Mouse (Mus musculus): ENCODE measurements around the gene Bfsp1.

DNA sequence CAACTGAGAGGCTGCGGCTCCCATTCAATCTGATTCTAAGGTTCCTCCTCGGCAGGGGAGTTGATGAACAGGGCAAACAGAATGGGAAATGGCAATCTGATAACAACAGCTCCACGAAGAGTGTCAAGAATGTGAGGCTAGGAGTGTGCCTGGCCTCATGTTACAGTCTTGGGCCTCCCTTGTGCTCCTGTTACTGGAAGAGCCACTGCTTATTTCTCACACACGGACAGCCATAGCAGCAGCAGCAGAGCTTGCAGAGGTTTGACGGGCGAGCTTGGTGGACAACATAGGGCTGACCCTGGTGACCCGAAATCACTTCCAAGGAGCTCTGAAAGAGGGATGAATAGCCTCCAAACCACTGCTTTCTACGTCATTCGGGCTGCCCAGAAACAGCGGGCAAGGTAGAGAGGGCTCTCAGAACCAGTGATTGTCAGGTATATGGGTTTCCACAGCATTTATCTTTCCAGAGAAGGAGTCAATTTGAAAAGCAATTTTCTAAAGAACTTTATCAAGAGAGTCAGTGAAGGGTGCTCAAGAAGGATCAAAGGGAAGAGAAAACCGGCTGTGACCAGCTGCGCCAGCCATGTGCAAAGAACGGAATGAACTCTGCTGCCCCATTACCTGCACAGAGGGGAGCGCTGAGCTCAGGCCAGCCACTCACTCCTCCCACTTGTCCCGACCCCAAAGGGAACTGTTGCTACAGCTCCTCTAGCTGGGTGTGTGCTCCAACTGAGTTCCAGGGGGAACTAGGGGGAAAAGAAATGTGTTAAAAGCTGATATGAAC lies 56.6 kb downstream of the Bfsp1 start:
- TF ChIP-seq MYOG (IDR thresholded peaks at IDR 0.05; ENCODE audit: control insufficient read depth in 1 of 3, insufficient read depth in 1 of 3, insufficient read length in 2 of 3, low read depth in 2 of 3), result no peak
- TF ChIP-seq E2F4 (IDR thresholded peaks at IDR 0.05; ENCODE audit: insufficient read depth), result no peak
- TF ChIP-seq POLR2A (IDR thresholded peaks at IDR 0.05; ENCODE audit: insufficient read length, low read depth), result no peak
- no peak for TF ChIP-seq TCF12 (IDR thresholded peaks at IDR 0.05; ENCODE audit: insufficient read depth, poor library complexity, severe bottlenecking)
- TF ChIP-seq MYOD1 (IDR thresholded peaks at IDR 0.05; ENCODE audit: control insufficient read depth in 1 of 3, insufficient read length in 2 of 3, low read depth in 2 of 3), result no peak
- TF ChIP-seq USF1 (IDR thresholded peaks at IDR 0.05; ENCODE audit: low read depth), result no peak
- TF ChIP-seq MAX (IDR thresholded peaks at IDR 0.05; ENCODE audit: low read depth), result no peak
